Comparison of ENCODE assay signal across 29 mouse cellular contexts in the genomic region with DNA sequence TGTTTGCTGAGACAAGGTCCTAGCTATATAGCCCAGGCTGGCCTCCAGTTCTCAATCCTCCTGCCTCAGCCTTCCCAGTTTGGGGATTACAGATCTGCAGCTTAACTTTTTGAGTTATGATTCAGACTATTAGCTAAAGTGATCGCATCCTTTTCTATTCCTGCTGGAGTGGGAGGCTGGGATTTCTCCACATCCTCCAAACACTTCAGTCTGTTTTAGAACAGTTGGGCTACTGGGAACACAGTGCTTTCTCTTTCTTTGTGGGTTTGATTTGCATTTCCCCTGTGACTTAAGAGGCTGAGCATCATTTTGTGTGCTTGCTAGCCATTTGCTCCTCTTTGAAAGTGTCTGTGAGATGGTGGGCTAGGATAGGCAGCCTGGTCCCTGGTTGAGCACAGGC.
DNase-seq lines count a peak whose midpoint lies in the region; ATAC-seq and TF ChIP-seq lines count a peak whose summit lies in the region.
"Had no signal": no experiment of that assay in that cellular context is flagged by ENCODE, and none has a peak within 500 bp of the region (broad histone marks: within the 10 kb centered on the region; RNA-seq: fewer than 3 reads in every experiment).

No protein-coding gene starts in this region.

- no peak for DNase-seq in frontal cortex, postnatal 14 days (ENCODE audit: low spot score in 2 of 2)
- peak; percentile 19 to 50 for DNase-seq in layer of hippocampus, adult 2 months (ENCODE audit: low spot score in 2 of 2)
- no peak for DNase-seq in layer of hippocampus, postnatal 10 days (ENCODE audit: low spot score in 2 of 2)
- peak; percentile 34 to 49 for DNase-seq in spleen, postnatal 36 days (ENCODE audit: low spot score in 2 of 2)
- DNase-seq in spleen, postnatal 14 days (ENCODE audit: low spot score in 2 of 2), result no peak
- DNase-seq in telencephalon, adult 2 months (ENCODE audit: low read depth, low spot score), result peak; percentile 62
- no peak for DNase-seq in cerebellum, adult 9-10 months
- DNase-seq: adrenal gland, postnatal 10 days; cerebellum, adult 11 months; cerebellum, adult 9-11 months; forebrain, postnatal 0 days; gastrocnemius, postnatal 10 days; heart, postnatal 10 days; kidney, adult 11 months; kidney, postnatal 36 days; left cerebral cortex, postnatal 4 days; liver, postnatal 0 days; lung, postnatal 36 days; thymus, adult 2 months; thymus, postnatal 36 days had no signal

- ATAC-seq in frontal cortex, adult (ENCODE audit: low TSS enrichment), result peak; percentile 87
- ATAC-seq: forebrain, postnatal 0 days; liver, embryonic 12.5 days; liver, postnatal 0 days; midbrain, embryonic 16.5 days; Patski had no signal

- TF ChIP-seq CTCF in layer of hippocampus, adult 2 months (conservative IDR thresholded peaks at IDR 0.05), result no peak

- no peak overlapping the region for H3K4me3 ChIP-seq in layer of hippocampus, adult 2 months
- H3K4me3 ChIP-seq: embryonic facial prominence, embryonic 13.5 days; heart, embryonic 13.5 days; liver, embryonic 12.5 days; neural tube, embryonic 12.5 days had no signal

- H3K27ac ChIP-seq in layer of hippocampus, adult 2 months, result peak overlapping the region; percentile 43; the same call in 1 of the 2 replicates
- H3K27ac ChIP-seq: embryonic facial prominence, embryonic 13.5 days; heart, embryonic 13.5 days; hindbrain, embryonic 14.5 days; liver, embryonic 12.5 days; neural tube, embryonic 12.5 days; stomach, postnatal 0 days had no signal

Comparison
In these comparisons a context has a peak if more than half of its experiments do, and no peak if none do; other contexts are left out.
1. DNase-seq: peak in layer of hippocampus, adult 2 months (2 of 2), spleen, postnatal 36 days (2 of 2) and telencephalon, adult 2 months (single experiment); none in frontal cortex, postnatal 14 days (0 of 2), layer of hippocampus, postnatal 10 days (0 of 2), spleen, postnatal 14 days (0 of 2) and cerebellum, adult 9-10 months (single experiment).